Mouse (Mus musculus) CH12.LX (cell line): Measurements from ENCODE around the gene Fxr2. TPM values are rescaled to one million over a fixed set of nuclear protein-coding genes. Genes with fewer than 3 reads are reported as not detected.
"Not testable (repeated sequence)": the region's sequence is repeated elsewhere in the genome, so short reads cannot be mapped to it uniquely, and the experiment has no call there.

Experiments used
- DNase-seq: peaks from one replicate; pipeline ENCODE4 v3.0.0-alpha.2; 2013; ENCODE audit errors: extremely low read depth
- H3K27ac ChIP-seq: 2 replicates; pipeline ENCODE4 v1.5.1; 2012; ENCODE audit warnings: low read depth, mild to moderate bottlenecking, control low read depth, moderate library complexity; ENCODE audit not compliant: insufficient read depth
- H3K27me3 ChIP-seq: replicated peaks from 2 replicates; pipeline ENCODE3; 2012; ENCODE audit warnings: inconsistent platforms
- H3K36me3 ChIP-seq, 2 experiments: replicated peaks in 1 of 2; 2 replicates each; pipeline versions ENCODE3 to v1.6.1; 2012; ENCODE audit warnings: inconsistent platforms in 1 of 2, low read length in 1 of 2, mild to moderate bottlenecking in 1 of 2, mixed read lengths in 1 of 2, moderate library complexity in 1 of 2; ENCODE audit not compliant: control insufficient read depth in 1 of 2, insufficient read depth in 1 of 2
- H3K4me1 ChIP-seq, 2 experiments: 2 replicates each; pipeline ENCODE4 v1.6.1; 2012; ENCODE audit warnings: inconsistent platforms in 1 of 2, moderate library complexity in 1 of 2; ENCODE audit not compliant: insufficient read depth in 2 of 2, control insufficient read depth in 1 of 2
- H3K4me2 ChIP-seq: 2 replicates; pipeline ENCODE4 v1.6.1; 2012; ENCODE audit warnings: low read depth, mild to moderate bottlenecking, control low read depth; ENCODE audit not compliant: poor library complexity, insufficient read depth, severe bottlenecking
- H3K4me3 ChIP-seq, 3 experiments: fragments of 150-350 bp in 1 of 3; sonication (generic) in 1 of 3; replicated peaks in 1 of 3; 2 replicates each; pipeline versions ENCODE3 to v1.5.1; 2011 to 2012; ENCODE audit warnings: low read depth in 2 of 3, low read length in 2 of 3, mild to moderate bottlenecking in 2 of 3, moderate library complexity in 2 of 3, control low read depth in 1 of 3, improper control_type of control experiment in 1 of 3, inconsistent platforms in 1 of 3, mixed read lengths in 1 of 3; ENCODE audit not compliant: poor library complexity in 1 of 3
- H3K79me2 ChIP-seq: replicated peaks from 2 replicates; pipeline ENCODE4 v1.6.1; 2012; ENCODE audit warnings: mild to moderate bottlenecking, moderate library complexity; ENCODE audit not compliant: control insufficient read depth, poor library complexity, insufficient read depth, severe bottlenecking; ENCODE audit errors: extremely low read depth
- H3K9ac ChIP-seq: 2 replicates; pipeline ENCODE4 v1.6.1; 2012; ENCODE audit warnings: low read depth, mild to moderate bottlenecking, control low read depth, moderate library complexity; ENCODE audit not compliant: insufficient read depth
- H3K9me3 ChIP-seq: replicated peaks from 2 replicates; pipeline ENCODE3; 2012; ENCODE audit warnings: low read length, inconsistent platforms, mixed read lengths
- CHD2 ChIP-seq: IDR thresholded peaks from 2 replicates; pipeline ENCODE4 v1.6.1; 2011; ENCODE audit warnings: low read length, improper control_type of control experiment
- CTCF ChIP-seq, 2 experiments: IDR thresholded peaks in 1 of 2; conservative IDR thresholded peaks in 1 of 2; 2 replicates each; pipeline ENCODE4 v1.5.1; 2011 to 2012; ENCODE audit warnings: low read depth in 2 of 2, low read length in 2 of 2, improper control_type of control experiment in 1 of 2, inconsistent platforms in 1 of 2, mild to moderate bottlenecking in 1 of 2, moderate library complexity in 1 of 2
- ELF1 ChIP-seq: IDR thresholded peaks from 2 replicates; pipeline ENCODE4 v1.6.1; 2014; ENCODE audit warnings: low read depth, mild to moderate bottlenecking, inconsistent platforms, low read length, improper control_type of control experiment
- EP300 ChIP-seq: IDR thresholded peaks from 2 replicates; pipeline ENCODE4 v1.6.1; 2011; ENCODE audit warnings: low read length, improper control_type of control experiment
- HCFC1 ChIP-seq: IDR thresholded peaks from 2 replicates; pipeline ENCODE4 v1.6.1; 2012; ENCODE audit warnings: low read depth, mild to moderate bottlenecking, inconsistent platforms, low read length, improper control_type of control experiment
- IRF4 ChIP-seq: IDR thresholded peaks from 2 replicates; pipeline ENCODE4 v1.6.1; 2014; ENCODE audit warnings: low read depth, mild to moderate bottlenecking, inconsistent platforms, low read length, improper control_type of control experiment
- JUND ChIP-seq: conservative IDR thresholded peaks from 2 replicates; pipeline ENCODE4 v1.6.1; 2011; ENCODE audit warnings: low read depth, low read length, improper control_type of control experiment
- MXI1 ChIP-seq: IDR thresholded peaks from 2 replicates; pipeline ENCODE4 v1.6.1; 2011; ENCODE audit warnings: mild to moderate bottlenecking, low read depth, low read length, improper control_type of control experiment
- NELFE ChIP-seq: IDR thresholded peaks from 2 replicates; pipeline ENCODE4 v1.6.1; 2011; ENCODE audit warnings: low read depth, low read length, improper control_type of control experiment
- NRF1 ChIP-seq: IDR thresholded peaks from 2 replicates; pipeline ENCODE4 v1.6.1; 2014; ENCODE audit warnings: low read depth, mild to moderate bottlenecking, inconsistent platforms, low read length, improper control_type of control experiment, moderate library complexity
- RAD21 ChIP-seq: IDR thresholded peaks from 2 replicates; pipeline ENCODE4 v1.6.1; 2011; ENCODE audit warnings: low read depth, mild to moderate bottlenecking, low read length, improper control_type of control experiment, moderate library complexity
- SMC3 ChIP-seq: IDR thresholded peaks from 2 replicates; pipeline ENCODE4 v1.6.1; 2011; ENCODE audit warnings: low read depth, low read length, improper control_type of control experiment
- ZMIZ1 ChIP-seq: IDR thresholded peaks from 2 replicates; pipeline ENCODE4 v1.6.1; 2012; ENCODE audit warnings: low read depth, mild to moderate bottlenecking, inconsistent platforms, low read length, improper control_type of control experiment
- ZNF384 ChIP-seq: IDR thresholded peaks from 2 replicates; pipeline ENCODE4 v1.6.1; 2012; ENCODE audit warnings: low read depth, low read length, improper control_type of control experiment, inconsistent platforms
- dilution Hi-C: fragments of 300-500 bp; cut with MboI; formaldehyde crosslinking; loops from 2 replicates; pipeline ENCODE4 v1.14.3; 2020; ENCODE audit warnings: low sequenced_read_pairs; ENCODE audit not compliant: extremely low pct_unique_long_range_greater_than_20kb, extremely low pct_ligation_motif_present
- in situ Hi-C: fragments of 300-500 bp; cut with MboI; formaldehyde crosslinking; loops from 3 replicates; pipeline ENCODE4 v1.14.3; 2019; ENCODE audit warnings: low sequenced_read_pairs, low pct_ligation_motif_present, low pct_unique_long_range_greater_than_20kb, mixed read lengths
- polyA plus RNA-seq: library from polyadenylated mRNA; unstranded; fragments of >175 nt; gene quantifications from 2 replicates; pipeline ENCODE4 v1.2.1, GENCODE M21; 2012; ENCODE audit warnings: low read depth; ENCODE audit not compliant: insufficient read length
- total RNA-seq, 2 experiments: library from RNA; depleted of rRNA; stranded (reverse); fragments of 300-350 nt in 1 of 2; fragments of >200 nt in 1 of 2; gene quantifications; 2 replicates each; pipeline ENCODE4 v1.2.3; 2012 to 2014

The Fxr2 gene
- total and polyA plus RNA-seq, 3 experiments: 83.3 to 96.4 (median 90.5) TPM

DNA sequence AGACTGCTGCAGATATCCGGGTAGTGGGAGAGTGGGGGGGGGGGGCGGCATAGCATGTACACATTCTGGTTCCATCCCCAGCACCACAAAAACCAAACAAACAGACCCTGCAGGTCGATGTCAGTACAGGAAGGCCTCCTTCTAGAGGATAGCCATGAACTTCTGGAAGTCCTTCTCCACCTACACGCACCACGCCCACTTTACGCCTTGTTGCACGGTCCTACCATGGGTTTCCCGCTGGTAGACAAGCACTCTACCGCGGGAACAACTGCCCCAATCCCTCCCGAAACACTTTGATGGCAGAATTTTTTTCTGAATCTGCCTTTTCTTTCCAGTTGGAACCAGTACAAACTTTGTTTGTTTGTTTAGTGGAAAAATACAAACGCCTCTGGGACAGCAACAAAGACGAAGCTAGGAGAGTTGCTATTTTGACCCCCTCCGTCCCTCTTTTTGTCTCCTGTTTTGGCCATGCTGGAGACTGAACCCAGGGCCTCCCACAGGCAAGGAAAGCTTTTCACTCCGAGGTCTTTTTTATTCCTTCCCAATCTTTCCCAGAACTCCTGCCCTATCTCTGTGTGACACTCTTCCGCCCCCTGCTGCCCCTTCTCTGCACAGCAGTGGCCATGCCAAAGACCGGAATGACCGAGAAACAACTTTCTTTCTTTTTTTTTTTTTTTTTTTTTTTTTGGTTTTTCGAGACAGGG lies 19.1 kb upstream of the Fxr2 start:
- peaks cover 0 to 11% of the 10 kb centered on the region in 2 experiments; a peak in 3 of 4 replicates for H3K4me1 ChIP-seq
- no peaks in the 10 kb centered on the region for H3K9me3 ChIP-seq
- H3K27ac ChIP-seq: no peak overlapping the region
- peak overlapping the region; percentile 40; the same call in 1 of the 2 replicates for H3K9ac ChIP-seq
- peak overlapping the region in 1 of 3 experiments; percentile 8 for H3K4me3 ChIP-seq
- in situ Hi-C loops: no loop called here
- peak; percentile 42 for DNase-seq
- TF ChIP-seq RAD21: peak; percentile 78
- no peak for TF ChIP-seq JUND
- peak; percentile 94 for TF ChIP-seq ZNF384
- TF ChIP-seq SMC3: peak; percentile 73
- no peak for TF ChIP-seq ZMIZ1
- no peak for TF ChIP-seq ELF1
- no peak for TF ChIP-seq EP300
- peak; percentile 49; the same call in 1 of the 2 replicates for TF ChIP-seq IRF4
- TF ChIP-seq NRF1: no peak
- TF ChIP-seq CHD2: no peak
- peak in 1 of 2 experiments; percentile 87; a peak in 3 of 4 replicates for TF ChIP-seq CTCF (conservative IDR thresholded peaks at IDR 0.05 in 1 of 2, IDR thresholded peaks at IDR 0.05 in 1 of 2; ENCODE audit: low read depth in 2 of 2, low read length in 2 of 2)
- dilution Hi-C loops: no loop called here
- H3K79me2 ChIP-seq: no peaks in the 10 kb centered on the region
- H3K4me2 ChIP-seq: peak overlapping the region; percentile 99
- peaks cover 90% of the 10 kb centered on the region for H3K27me3 ChIP-seq
- no peaks in the 10 kb centered on the region for H3K36me3 ChIP-seq

DNA sequence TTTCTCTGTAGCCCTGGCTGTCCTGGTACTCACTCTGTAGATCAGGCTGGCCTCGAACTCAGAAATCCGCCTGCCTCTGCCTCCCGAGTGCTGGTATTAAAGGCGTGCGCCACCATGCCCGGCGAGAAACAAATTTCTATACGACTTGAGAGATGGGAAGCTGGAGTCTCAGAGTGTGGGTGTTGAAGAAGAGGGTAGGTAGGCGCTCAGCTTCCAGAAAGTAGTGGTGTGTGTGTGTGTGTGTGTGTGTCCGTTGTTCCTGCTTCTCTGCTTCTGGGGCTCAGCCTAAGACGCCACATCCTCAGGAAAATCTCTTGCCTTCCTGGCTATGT lies 18.6 kb upstream of the Fxr2 start:
- not testable (repeated sequence) for H3K27ac ChIP-seq
- TF ChIP-seq HCFC1: 0 out of 2 replicates have a peak, but pooled peaks have one; percentile 17
- 0 out of 2 replicates have a peak, but pooled peaks have one; percentile 40 for TF ChIP-seq NELFE
- TF ChIP-seq ZNF384: peak; percentile 80
- TF ChIP-seq MXI1: 0 out of 2 replicates have a peak, but pooled peaks have one; percentile 36
- TF ChIP-seq, all 38 proteins: peak for 4; not testable (repeated sequence) for 34
- Histone ChIP-seq H3K27me3 (peaks cover 87% of the 10 kb centered on the region), H3K4me2 (peak overlapping the region; percentile 99), H3K4me1 (peaks cover 0 to 11% of the 10 kb centered on the region in 2 experiments; a peak in 3 of 4 replicates)
- H3K4me3 ChIP-seq, H3K9ac ChIP-seq, DNase-seq, dilution Hi-C loops, H3K36me3 ChIP-seq, H3K9me3 ChIP-seq, in situ Hi-C loops, H3K79me2 ChIP-seq: not testable (repeated sequence)
